Mouse (Mus musculus): ENCODE measurements around the gene Kbtbd4.

GRCm38 (mm10) chr2:90871180-90871961 lies 33.2 kb upstream of the Kbtbd4 start:
- TF ChIP-seq POLR2AphosphoS2 (IDR thresholded peaks at IDR 0.05; ENCODE audit: low read length) (no peak), ZNF384 (IDR thresholded peaks at IDR 0.05; ENCODE audit: low read depth, low read length) (no peak), CTCF (IDR thresholded peaks at IDR 0.05 in 2 of 3, conservative IDR thresholded peaks at IDR 0.05 in 1 of 3; ENCODE audit: control insufficient read depth in 1 of 3, insufficient read depth in 1 of 3, low read depth in 2 of 3, low read length in 3 of 3, poor library complexity in 1 of 3, severe bottlenecking in 1 of 3) (peak in 1 of 3 experiments; percentile 38; a peak in 2 of 6 replicates), NELFE (IDR thresholded peaks at IDR 0.05; ENCODE audit: low read depth, low read length) (no peak), EP300 (IDR thresholded peaks at IDR 0.05; ENCODE audit: low read depth in 1 of 2, low read length in 2 of 2) (no peak), RAD21 (IDR thresholded peaks at IDR 0.05; ENCODE audit: low read depth, low read length) (peak; percentile 45), POLR2A (IDR thresholded peaks at IDR 0.05; ENCODE audit: control insufficient read depth in 1 of 2, insufficient read depth in 1 of 2, low read depth in 1 of 2, low read length in 2 of 2, poor library complexity in 1 of 2) (no peak), MAX (IDR thresholded peaks at IDR 0.05; ENCODE audit: low read length) (no peak), ZC3H11A (IDR thresholded peaks at IDR 0.05; ENCODE audit: low read depth, low read length) (peak; percentile 31; the same call in 1 of the 2 replicates)
